Mouse (Mus musculus) frontal cortex, postnatal 36 days (tissue): Measurements from ENCODE around the gene Mlf1.

Experiments used
- DNase-seq, 2 experiments: peaks; one replicate each; pipeline ENCODE4 v3.0.0; 2022; ENCODE audit warnings: low spot score in 2 of 2

Mlf1 gene

DNA sequence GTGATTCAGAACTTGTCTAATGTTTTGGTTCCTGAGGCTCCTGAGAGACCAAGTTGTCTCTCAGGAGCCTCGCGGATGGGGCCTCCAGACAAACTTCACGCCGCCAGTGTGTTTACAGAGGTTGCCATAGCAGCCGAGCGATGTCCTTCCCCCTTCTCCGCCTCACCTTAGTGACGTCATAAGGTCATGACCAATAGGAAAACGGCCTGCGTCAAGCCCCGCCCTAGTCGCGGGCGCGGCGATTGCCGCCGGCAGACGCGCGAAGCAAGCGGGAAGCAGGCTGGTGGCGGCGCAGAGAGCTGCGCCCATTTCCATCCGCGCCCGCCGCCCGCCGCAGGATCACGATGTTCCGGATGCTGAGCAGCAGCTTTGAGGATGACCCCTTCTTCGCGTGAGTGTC, at the start of gene Mlf1:
TSS of gene Mlf1 (plus strand) at position 226 of the 400 bp plus-strand sequence.
- peak; percentile 87 to 93 for DNase-seq

DNA sequence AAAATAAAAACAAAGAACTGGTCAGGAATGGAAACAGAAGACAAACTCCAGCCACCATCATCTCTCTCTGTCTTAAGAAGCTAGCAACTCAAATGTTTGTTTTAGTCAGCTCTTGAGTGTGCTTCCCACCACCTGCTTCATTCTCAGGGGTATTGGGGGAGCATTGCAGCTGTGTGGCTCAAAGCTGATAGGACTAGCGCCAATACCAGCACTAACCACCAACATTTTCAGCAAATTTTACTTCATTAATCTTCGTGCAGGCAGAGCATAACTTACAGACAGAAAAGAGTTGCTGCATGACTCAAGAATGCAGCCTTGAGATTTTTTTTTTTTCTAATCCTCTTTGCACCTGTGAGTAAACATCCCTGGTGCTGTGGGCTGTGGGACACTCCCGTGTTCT, 34.3 kb upstream of the Mlf1 start:
- no peak for DNase-seq

DNA sequence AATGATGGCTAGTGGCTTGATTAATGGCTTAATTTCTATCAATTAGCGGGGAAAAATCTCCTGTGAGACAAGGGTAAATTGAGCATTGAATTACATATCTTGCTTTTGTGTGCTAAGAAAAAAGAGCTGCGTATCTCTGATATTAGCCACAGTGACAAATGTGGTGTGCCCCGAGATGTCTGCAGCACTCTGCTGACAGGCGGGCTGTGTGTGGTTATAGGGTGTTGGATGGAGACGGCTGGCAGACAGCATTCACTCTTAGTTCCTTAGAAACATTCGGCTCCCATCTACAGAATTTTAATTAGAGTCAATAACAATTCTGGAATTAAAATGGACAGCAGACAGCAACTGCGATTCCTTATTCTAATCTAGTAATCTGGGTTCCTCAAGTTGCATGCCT, 33.0 kb upstream of the Mlf1 start:
- no peak for DNase-seq

DNA sequence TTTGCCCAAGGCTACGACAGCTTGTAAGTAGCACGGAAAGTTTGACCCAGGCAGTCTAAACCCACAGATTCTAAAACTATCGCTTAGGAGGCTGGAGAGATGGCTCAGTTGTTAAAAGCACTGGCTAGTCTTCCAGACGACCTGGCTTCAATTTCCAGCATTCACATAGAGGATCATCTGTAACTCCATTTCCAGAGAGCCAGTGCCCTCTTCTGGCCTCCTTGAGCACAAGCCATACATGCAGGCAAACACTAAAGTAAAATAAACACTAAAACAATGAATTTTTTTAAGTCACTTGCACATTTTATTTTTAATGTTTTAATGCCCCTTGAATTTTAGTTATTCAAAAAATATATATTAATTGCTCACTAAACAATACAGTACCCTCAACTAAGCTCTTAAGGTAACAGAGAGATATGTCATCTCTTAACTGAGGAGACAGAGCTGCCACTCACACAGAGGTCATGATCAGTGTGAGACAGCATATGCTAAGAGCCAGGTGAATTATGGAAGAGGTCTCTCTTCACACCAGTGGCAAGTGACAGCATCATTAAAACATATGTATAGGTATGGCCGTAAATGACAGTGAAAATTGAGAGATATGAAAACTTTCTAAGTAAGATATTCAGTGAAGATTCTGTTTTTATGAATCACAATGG, 30.8 kb upstream of the Mlf1 start:
- no peak for DNase-seq

DNA sequence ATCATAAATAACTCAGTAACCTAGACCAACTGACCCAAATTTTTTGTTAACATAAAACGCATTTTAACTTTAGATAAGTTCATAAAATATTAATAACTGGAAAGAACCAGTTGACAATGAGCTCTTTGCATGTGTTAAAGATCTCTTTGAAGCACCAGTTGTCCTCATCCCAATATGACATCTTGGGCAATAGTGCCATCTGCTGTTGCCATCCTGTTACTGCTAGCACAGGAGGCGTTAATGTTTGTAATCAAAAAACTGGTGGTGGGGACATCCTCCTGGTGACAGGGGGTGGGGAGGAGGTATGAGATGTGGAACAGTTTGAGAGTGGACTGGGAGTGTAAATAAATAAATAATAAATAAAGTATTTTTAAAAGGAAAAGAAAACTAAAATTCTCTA, 29.3 kb upstream of the Mlf1 start:
- peak; percentile 48 to 52 for DNase-seq

DNA sequence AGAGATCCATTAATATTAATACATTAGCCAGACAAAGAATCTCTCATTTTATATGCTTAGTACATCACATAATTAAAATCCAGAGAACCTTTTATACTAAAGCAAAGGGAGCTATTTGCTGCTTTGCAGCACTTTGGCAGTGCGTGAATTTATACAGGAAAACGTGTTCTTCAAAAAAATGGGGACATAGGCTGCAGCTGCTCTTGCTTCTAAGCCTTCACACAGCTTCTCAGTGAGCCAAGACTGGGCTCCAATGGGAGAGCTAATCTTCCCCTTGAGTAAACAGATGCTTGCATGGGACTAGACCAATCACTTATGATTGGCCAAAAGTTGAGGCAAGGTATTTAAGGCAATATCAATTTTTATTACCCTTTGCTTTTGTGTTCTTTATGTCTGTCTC, 27.2 kb upstream of the Mlf1 start:
- DNase-seq = no peak

DNA sequence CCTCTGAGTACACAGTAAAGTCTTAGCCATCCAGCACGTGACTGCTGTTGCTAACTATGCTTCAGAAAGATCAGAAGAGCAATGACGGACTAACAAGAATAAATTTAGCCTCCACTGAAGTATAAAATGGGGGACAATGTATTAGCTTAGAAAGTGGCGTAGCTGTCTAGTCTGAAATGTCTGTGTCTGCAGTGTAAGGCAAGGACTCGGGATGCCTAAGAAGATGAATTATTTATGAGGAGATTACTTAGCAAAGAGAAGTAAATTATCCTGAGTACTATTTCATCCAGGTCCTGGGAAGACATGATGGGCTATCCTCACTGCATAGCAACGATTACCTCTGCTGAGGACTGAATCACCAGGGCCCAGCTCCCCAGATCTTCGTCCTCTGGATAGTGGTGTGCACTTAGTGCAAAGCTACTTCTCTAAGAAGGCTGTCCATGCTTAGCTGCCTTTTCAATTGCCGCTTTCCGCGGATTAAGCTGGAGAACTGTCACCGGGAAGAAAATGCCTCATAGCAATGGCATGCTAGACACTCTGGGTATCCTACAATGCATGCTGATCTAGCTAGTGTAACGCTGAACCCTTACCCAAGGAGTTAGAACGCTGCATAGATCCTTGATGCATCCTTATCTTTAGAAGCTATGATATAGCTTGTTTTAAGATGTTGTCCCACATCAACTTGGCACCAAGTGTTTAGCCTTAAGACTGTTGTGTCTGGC, 22.3 kb upstream of the Mlf1 start:
- DNase-seq = no peak

DNA sequence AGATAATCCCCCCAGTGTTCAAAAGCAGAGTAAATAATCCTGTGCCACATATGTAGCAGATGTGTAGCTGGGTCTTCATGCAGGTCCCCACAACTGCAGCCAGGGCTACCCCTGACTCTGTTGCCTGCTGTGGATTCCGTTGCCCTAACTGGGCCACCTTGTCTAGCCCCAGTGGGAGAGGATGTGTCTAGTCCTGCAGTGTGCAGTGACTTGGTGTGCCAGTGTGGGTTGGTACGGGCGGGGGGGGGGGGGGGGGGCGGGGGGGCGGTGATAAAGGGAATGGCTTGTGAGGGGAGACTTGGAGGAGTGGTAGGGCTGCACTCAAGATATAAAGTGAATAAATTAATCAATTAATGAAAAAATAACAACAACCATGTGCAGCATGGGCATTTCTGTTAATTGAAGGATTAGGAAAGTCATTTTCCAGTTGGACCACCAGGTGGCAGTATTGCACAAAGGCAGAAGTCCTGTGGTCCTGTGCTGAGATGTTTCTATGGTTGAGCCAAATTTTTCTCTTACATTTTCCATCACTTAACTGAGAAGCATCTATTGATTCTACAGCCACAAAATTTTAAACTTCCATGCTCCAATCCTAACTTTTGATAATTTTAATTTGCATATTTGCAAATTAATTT, 21.7 kb upstream of the Mlf1 start:
- peak in 1 of 2 experiments; percentile 43 for DNase-seq

DNA sequence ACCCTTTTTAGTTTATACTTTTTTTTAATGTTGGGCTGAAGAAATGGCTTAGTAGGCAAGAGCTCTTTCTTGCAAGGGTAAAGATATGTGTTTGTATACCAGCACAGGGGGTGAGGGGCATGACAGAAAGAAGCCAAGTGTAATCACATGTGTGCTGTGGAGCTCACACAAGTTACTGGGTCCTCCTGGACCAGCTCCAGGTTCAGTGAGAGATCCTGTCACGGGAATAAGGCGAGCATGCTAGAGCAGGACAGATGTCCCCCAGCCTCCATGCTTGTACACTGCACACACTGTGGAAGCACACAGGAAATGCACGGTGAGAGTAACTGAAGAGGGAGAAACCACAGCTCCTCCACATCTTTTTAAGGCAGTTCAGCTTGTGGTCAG, 21.1 kb upstream of the Mlf1 start:
- no peak for DNase-seq

DNA sequence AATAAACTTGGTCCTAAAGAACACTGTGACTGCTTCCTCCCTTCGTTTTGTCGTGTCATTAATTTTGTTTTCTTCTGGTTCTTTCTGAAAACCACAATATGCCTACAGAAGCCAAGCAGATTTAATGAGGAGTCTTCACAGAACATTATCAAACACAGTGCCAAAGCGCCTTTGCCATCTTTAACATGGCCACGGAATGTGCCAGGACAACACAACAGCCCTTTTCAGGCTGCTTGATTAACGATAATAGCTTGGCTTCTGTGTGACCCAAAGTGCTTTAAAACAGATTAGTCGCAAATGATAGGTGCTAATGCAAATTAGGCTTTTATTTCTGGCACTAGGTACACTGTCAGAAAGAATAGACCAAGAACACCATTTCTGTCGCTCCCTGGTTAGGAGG, 15.5 kb upstream of the Mlf1 start:
- no peak for DNase-seq

DNA sequence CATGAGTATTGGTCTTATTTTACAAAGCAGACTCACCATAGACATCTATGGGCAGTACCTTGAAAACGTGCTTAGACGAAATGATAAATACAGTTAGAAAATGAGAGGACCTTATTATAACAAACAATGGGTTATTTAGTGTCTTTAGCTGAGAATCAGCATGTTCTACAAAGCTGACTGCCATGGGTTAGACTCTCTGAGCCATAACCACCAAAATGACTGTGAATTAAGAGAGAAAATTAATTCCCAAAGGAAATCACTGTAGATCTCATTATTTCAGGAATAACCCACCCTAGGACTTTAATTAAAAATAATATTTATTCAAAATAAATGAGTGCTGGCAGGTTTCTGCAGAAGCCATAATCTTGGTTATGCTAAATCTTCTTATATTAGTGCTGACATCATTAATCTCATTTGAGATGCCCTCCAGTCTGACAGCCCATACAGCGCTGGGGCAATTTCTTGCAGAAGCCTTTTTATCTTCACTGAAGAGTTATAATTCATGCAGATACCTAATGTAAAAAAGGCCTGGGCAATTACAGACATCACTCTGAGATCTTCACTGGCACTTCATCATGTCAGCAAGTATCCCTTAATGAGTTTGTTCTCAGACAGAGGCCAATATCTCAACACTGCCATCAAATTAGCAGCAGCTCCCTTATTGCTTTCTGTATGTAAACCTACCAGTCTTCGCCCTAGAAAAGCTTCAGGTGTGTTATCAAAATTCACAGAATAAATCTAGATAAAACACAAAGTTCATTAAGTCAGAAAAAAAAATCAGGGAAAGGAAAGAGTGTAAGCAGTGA, 7.6 kb upstream of the Mlf1 start:
- DNase-seq = no peak

DNA sequence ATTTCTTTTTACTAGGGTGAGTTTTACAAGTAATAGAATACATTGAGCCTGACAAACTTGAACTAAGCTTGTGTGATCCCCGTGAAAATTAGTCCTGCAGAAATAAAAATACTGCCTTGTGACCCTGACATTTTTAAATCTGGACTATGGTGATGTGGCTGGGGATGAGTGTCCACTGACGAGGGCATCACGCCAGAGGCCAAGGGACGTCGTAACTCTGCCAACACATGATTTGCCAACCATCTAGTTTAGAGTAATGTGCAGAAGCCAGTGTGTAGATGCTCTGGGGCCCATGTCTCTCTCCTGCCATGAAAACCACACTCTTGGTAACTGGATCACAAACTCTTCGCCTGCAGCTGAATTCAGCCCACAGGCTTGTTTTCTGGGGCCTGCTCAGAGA, 6.4 kb upstream of the Mlf1 start:
- no peak for DNase-seq

DNA sequence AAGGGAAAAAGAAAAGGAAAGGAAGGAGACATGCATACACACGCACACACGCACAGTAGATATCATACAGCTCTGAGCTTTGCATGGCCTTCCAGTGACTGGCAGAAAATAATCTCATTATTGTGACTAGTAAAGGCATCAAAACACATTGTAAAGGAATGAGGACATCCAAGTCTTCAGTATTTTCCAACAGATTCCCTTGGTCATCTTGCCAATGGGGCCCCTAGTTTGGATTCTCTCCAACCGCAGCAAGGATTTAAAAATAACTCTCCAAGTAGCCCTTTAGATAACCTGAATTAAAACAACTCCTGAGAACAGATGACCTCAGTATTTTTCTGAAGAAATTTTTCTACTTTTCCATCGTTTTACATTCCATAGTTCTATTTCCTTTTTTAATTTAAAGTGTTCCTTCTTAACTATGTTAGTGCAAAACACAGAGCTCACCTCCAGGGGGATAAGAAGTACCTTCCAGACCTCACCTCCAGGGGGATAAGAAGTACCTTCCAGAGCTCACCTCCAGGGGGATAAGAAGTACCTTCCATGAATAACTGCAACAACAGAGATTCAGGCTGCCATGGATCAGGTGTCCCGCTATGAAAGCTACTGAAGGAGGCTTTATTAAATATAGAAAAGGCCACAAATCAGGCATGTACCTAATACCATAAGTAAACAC, 4.4 kb upstream of the Mlf1 start:
- DNase-seq = no peak

DNA sequence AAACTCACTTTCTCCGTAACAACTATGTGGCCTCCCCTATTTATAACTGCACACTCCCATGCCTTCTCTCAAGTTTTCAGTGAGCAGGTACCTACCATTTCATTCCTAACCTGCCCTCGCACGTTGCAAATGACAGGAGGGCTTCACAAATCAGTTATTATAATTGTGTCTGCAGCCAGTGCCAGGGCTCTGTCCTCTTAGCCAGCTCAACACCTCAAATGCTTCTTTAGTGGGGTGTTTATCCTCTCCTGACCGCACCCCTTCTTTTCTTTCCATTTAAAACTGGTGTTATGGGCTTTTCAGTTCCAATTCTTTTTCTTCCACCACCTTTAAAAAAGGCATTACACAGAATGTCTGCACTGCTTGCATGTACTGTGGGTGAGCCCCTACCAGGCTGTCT, 1.7 kb upstream of the Mlf1 start:
- DNase-seq = no peak

DNA sequence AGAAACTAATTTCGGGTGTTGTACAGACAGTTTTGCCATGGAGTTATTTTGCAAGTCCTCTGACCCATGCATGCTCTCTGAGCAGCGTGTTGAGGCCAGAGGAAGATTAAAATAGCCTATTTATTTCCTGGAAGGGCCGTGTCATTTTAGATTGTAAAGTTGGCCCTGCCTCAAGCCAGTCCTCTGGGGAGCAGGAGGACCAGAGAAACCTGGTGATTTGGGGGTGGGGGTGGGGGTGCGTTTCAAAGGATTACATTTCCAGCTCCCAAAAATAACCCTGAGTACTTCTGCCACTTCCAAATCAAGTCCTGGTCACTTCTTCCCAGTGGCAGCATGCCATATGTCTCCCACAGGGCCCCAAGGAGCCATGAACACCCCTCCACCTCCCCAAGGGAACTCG, 1.1 kb upstream of the Mlf1 start:
- DNase-seq = no peak

DNA sequence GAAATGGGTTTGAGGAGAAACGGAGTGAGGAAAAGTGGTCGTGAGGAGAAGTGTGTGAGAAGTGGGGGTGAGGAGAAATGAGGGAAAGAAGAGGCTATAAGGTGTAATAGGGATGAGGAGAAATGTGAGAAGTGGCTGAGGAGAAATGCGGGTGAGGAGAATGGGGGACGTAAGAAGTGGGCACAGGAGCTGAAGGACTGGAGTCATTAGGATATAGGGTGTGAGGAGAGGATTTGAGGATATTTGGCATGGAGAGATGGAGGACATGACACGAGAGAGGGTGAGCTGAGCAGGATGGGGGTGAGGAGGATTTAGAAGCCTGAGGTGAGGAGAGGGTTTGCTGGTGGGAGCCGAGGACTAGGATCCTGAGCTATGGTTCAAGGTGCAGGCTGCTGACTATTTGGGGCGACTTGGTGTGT, 472 bp downstream of the Mlf1 start:
- no peak for DNase-seq

DNA sequence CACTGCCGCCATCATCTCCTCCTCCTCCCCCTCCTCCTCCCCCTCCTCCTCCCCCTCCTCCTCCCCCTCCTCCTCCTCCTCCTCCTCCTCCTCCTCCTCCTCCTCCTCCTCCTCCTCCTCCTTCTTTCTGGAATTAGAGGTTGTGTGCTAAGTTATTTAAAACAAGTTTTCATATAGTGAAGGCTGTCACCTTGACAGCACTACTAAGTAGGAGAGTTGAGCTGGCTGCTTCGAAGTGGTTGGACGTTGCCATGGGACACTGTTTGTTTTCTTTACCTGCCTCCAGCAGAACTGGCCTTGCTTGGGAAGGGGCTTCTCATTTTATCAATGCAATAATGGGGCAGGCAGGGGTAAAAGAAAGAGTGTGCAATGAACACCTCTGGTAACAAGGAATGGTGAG, 1.2 kb downstream of the Mlf1 start, which contains the start of gene Gm17402:
TSS of gene Gm17402 (minus strand) at position 101 of the 400 bp plus-strand sequence.
- no peak for DNase-seq

DNA sequence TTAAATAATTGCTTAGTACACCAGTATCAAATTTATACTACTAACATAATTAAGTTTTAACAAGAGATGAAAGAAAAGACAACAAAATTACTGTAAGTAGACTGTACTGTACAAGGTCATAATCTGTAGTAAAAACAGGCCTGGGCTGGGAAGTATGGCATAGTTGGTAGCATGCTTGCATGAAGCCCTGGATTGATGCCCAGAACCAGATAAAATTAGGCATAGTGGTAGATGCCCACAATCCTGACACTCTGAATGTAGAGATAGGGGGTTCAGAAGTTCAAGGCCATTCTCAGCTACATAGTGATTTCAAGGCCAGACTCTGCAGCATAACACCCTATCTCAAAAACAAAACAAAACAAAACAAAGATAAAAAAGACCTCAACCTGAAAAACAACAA, 4.3 kb downstream of the Mlf1 start:
- DNase-seq = no peak

DNA sequence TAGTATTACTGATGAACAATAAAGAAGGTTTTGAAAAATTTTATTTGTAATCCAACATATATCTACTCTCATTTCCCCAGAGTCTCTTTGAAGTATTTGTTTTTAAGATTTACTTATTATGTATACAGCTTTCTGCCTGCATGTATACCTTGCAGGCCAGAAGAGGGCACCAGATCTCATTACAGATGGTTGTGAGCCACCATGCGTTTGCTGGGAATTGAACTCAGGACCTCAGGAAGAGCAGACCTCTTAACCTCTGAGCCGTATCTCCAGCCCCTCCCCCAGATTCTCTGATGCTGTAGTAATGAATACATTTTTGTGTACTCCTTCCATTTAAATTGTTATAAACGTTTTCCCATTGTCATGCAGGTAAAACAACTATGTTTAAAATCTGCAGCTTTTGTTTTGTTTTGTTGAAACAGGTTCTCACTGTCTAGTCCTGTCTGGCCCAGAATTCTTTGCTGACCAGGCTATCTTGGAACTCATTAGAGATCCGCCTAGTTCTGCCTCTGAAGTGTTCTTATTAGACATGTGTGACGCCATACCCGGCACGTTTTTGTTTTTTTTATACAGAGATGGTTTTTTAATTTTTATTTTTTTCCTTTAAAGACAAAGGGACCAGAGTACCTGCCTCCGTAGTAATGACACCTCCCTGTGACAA, 55.6 kb downstream of the Mlf1 start:
- no peak for DNase-seq

DNA sequence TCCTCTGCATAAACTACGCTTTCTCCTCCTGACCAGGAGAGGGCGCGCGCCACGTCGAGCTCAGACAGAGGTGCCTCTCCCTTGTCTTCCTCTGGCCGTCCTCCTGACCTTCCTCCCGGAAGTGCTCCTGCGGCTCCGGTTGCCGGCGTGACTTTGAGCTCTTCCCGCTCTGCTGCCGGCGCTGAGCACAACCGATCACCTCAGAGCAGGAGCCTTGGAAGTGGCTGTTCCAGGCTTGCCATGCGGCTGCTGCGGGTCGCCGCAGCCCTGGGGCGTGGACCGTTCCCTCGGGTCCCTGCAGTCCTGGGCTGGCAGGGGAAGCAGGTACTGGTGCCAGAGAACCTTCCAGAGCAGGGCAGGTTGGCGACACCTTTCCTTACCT, 56.1 kb downstream of the Mlf1 start, which contains the start of gene Gfm1:
TSS of gene Gfm1 (plus strand) at position 98 of the 382 bp plus-strand sequence.
- DNase-seq = peak; percentile 89 to 90

DNA sequence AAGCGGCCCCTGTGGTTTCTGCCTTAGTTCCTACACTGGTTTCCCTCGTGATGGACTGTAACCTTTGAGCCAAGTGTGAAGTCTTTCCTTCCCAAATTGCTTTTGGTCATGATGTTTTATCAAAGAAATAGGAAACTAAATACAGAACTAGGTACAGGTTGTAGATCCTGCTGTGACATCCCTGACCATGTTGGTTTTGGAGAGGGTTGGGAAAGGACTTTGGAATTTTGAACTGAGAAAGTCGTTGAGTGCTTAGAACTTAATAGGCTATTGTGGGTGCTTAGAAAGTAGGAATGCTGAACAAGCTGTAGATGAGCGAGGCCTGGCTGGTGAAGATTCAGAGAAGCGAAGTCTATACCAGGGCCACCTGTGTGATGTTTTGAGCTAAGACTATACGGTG, 60.1 kb downstream of the Mlf1 start:
- no peak for DNase-seq
